Mouse (Mus musculus) 416B (cell line): ENCODE results near the gene Ipo13.

ENCODE experiments used
- DNase-seq: peaks from one replicate; pipeline ENCODE4 v3.0.0; 2011; ENCODE audit warnings: low read depth

Ipo13 gene

DNA sequence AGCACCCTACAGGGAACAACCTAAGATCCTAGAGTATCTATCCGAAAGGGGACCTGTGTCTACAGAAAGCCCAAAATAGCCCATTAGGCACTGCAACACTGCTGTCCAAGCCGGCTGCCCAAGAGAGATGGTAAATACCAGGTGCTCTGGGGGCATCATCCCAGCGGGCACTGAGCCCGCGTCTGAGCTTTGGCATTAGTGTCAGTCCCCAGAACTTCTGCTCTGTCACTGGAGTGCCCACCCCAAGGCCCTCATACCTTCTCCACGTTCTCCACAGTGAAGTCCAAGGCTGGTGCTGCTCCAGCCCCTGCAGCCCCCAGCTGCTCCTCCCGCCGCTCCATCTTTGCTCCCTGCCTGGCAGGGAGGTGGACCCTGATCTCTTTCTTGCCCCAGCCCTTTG, 768 bp downstream of the Ipo13 start:
- no peak for DNase-seq

GRCm38 (mm10) chr4:117913421-117913820, 1.4 kb downstream of the Ipo13 start:
- DNase-seq: no peak

GRCm38 (mm10) chr4:117912685-117913273, 2.0 kb downstream of the Ipo13 start:
- DNase-seq: no peak

DNA sequence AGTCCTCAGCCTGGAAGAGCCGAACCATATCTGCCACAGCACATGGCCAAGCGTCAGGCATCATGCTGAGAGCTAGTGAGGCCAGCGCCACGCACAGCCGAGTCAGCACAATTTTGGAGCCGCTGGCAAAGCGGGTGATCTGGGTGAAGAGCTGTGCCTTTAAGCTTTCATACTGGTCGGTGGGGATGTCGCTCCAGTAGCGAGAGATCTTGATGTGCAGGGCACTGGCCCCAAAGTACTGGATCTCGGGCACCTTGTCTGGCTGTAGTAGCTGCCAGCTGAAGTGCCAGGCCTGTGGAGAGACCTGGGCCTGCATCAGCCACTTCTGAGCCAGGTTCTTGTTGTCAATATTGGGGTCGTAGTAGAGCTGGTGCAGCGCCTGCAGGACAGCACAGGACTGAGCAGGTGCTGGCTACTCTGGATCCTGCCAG, 2.7 kb downstream of the Ipo13 start:
- no peak for DNase-seq

DNA sequence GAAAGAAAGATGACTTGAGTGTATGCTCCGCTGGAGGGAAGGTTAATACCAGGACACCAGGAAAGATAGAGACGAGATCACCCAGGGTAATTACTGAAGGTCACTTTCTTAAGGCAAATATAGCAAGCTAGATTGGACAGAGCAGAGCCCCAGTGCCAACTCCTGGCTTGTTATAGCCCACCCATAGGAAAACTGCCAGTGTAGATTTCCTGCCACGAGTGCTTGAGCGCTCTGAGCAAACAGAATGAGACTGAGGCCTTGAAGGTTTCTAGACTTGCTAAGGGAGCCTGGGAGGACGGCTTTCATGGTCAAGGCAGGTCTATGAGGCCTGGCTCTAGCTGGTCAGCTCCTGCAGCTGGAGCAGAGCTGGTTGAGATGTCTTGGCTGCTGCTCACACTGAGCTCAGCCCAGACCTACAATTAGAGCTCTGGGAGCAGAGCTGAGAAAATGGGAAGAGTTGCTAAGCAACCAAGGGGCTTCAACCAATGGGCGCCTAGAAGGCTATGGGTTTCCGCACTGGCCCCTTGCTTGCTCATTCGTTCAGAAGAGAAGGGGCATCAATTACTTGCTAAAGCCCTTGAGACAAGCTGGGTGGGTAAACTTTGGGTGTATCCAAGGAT, 5.9 kb downstream of the Ipo13 start:
- no peak for DNase-seq

- DNase-seq: no peak
These were observed 8.6 kb downstream of the Ipo13 start for GRCm38 (mm10) chr4:117906196-117906595.

DNA sequence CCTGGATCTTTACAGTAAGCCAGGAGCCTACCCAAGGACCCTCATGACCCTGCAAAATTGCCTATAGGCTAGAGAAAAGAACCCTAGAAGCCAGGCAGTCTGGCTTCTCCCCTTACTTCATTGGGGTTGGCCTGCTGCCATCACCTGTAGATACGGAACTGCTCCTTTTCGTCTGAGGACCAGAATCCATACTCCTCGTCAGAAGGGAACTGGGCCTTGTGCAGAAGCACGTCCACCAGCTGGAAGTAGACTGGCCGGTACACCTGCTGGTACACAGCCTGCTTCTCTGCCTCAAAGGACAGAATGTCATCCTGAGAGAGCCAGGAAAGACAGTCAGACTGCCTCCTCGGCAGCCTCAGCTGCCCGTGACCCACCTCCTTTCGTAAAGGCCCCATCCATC, 10.0 kb downstream of the Ipo13 start:
- no peak for DNase-seq

DNA sequence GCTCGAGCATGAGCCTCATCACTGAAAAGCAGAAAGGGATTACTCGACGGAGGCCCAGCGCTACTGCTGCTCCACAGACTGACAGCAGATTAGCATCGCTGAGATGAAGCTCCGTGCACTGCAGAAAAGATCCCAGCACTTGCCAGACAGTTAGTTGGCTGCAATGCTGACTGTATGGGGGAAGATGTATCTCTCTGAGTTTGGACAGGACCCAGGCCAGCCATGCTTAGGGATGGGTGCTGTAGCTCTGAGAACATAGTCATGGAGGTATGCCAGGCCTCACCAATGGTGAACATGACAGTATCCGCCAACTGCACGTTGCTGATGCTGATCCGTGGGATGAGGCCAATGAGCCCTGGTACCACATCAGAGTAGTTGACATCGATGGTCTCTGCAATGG, 10.7 kb downstream of the Ipo13 start:
- DNase-seq: no peak

GRCm38 (mm10) chr4:117898111-117898510, 16.7 kb downstream of the Ipo13 start:
- DNase-seq: no peak

DNA sequence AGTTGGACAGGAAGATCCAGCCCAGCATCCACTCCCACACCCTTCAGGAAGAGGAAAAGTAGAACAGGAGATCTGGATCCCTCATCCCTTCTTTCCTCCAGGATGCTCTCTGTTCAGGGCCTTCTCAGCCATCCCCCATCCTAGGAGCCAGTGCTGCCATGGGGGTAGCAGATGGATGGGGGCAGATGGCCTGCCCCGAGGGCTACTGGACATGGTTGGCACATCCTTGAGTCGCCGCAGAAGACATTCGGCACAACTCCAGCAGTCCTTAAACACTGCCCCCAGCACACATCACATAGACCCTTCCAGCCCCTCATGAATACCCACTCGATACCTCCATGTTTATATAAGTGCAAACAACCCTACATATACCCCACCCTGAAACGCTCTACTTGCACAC, 18.8 kb downstream of the Ipo13 start:
- no peak for DNase-seq

GRCm38 (mm10) chr4:117895339-117895738, 19.5 kb downstream of the Ipo13 start:
- DNase-seq: no peak

GRCm38 (mm10) chr4:117894601-117895000, 20.2 kb downstream of the Ipo13 start:
- DNase-seq: no peak

GRCm38 (mm10) chr4:117893376-117893775, 21.4 kb downstream of the Ipo13 start:
- DNase-seq: peak; percentile 64

GRCm38 (mm10) chr4:117891738-117892161, 23.0 kb downstream of the Ipo13 start, which contains the start of gene Dph2:
Gene Dph2, minus strand, starts transcription at chr4:117892032.
- peak; percentile 94 for DNase-seq

DNA sequence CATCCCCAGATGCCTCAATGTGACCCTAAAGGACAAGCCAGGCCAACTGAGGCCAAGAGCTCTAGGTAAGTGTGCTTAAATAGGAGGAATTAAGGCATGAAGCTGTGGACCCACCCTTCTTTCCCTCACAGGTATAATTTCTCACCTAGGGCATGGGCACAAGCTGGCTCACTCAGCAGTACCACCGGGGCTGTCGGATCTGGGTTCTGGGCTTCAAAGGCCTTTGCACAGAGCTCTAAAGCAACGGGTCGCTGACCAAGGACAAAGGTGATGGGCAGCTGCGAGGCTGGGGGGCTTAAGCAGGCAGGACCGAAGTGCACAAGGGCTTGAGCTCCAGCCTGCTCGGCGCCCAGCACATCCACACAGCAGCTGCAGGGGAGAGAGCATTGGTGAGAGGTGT, 24.0 kb downstream of the Ipo13 start:
- no peak for DNase-seq

DNA sequence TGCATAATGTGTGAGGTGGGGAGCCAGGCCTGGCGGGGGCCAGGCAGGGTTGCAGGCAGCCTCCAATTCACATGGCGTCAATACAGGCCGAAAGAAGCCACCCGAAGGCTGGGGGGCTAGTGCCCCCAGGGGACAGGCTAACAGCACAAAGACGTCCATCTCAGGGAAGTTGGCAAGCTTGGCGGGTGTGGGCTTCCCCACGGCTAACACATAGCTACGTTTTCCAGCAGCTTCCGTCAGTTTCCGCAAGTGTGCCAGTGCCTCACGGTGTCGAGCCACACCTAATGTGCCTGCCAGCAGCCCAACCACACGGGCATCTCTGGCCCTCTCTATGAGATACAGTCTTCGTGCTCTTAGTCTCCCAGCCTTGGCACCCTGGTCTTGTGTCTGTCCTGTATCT, 24.8 kb downstream of the Ipo13 start:
- no peak for DNase-seq

- DNase-seq: no peak
These were observed 25.3 kb downstream of the Ipo13 start for GRCm38 (mm10) chr4:117889471-117889870.

GRCm38 (mm10) chr4:117887920-117888319, 26.9 kb downstream of the Ipo13 start:
- DNase-seq: no peak

DNA sequence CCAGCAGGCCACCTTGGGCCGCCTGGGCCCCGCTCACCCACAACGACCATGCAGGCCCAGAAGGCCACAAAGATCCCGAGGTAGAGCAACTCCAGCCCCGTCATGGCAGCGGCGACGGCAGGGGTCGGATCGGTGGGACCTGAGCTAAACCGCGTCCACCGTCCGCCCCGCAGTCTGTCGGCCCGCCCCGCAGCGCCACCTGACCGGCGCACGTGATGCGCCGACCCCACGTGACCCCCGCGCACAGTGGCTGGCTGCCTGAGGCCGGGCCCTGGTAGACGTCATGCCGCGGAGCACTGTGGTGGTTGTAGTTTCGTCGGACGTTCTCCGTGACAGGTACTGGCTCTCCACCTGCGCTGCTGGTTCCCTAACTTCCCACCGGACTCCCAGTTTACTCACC, 27.7 kb downstream of the Ipo13 start, which contains the start of gene Atp6v0b:
Gene Atp6v0b, minus strand, starts transcription at position 201 of the 400 bp plus-strand sequence.
- peak; percentile 85 for DNase-seq

DNA sequence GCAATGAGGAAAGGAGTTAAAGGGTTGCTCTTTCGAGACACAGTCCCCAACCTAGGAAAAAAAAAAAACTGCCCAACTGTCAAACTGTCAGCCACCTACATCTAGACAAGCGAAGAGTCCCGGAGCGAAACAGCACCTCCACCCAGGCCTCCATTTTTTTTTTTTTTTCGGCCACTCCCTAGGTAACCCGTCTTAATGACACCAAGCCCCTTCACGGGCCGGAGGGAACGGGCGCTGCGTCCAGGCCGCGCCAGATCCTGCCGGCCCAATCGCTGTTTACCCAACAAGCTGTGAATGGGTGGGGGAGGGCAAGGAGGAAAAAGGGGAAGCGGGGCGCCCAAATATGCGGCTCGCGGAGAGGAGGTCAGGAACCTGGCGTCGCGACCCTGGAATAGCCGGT, 28.2 kb downstream of the Ipo13 start:
- DNase-seq: peak; percentile 62

DNA sequence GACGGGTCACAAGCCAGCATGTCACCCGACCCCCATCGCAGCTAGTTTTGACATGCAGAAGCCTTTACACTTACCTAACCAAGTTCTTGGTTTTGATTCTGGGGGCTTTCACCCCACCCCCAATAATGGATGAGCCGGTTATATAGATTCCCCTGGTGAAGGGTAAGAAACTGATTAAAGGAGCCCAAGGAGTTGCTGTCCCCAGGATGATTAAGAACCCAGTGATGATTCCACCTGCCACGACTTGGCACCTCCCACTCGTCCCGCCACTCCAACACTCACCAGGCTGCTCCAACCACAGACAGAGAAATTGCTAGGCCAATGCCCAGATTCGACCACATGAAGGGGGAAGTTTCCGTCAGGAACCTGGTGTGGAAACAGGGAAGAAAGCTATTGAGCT, 28.8 kb downstream of the Ipo13 start:
- DNase-seq: no peak

- DNase-seq: no peak
These were observed 29.7 kb downstream of the Ipo13 start for GRCm38 (mm10) chr4:117885093-117885492.

DNA sequence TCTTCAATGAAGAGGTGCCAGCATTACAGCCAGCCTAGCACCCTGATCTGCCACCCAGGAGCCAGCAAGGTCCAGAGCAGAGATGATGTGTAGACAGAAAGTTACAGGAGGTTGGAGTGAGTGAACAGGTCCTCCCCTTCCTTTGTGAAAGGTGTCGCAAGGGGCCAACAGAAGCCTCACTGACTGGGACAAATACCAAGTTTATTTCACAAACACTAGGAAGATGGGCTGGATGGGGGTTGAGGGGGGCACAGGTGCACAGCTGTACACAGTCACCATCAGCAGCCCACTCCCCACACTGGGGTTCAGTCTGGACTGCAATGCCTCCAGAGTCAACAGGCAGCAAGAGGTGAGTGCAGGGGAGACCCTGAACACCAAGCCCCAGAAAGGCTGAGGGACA, 30.7 kb downstream of the Ipo13 start:
- no peak for DNase-seq
